Mouse (Mus musculus): ENCODE measurements at regions not wholly inside any gene's neighbourhood (a gene's known extent, or its start where the extent isn't known, plus 50 kb on each side); places are given as distances from the start of the nearest gene placed in this dataset.

DNA sequence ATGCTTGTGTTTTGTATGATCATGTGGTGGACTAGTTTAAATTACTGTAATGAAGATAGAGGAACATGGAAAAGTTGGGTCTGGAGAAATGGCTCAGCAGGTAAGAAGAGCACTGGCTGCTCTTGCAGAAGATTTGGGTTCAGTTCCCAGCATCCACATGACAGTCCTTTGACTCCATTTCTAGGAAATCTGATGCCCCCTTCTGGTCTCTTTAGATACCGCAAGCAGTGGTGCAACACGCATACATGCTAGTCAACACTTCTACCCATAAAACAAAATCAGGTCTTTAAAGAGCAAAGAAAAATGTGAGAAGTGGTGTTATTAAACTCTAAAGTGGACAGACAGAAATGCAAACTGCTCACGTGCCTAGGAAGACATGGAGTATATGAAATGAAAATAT lies 154.4 kb upstream of the Cep162 start:
- no peak for DNase-seq (ENCODE audit: low read depth in 3 of 3, low spot score in 3 of 3)
- WGBS (ENCODE audit: insufficient replicate concordance) = 76% methylated on average over 3 of the region's 3 CpGs
- TF ChIP-seq EP300 (IDR thresholded peaks at IDR 0.05; ENCODE audit: low read depth) (no peak), CTCF (IDR thresholded peaks at IDR 0.05; ENCODE audit: low read depth) (no peak)
- ATAC-seq (ENCODE audit: insufficient read depth) = no peak
- Histone ChIP-seq H3K4me2 (ENCODE audit: low read depth) (no peak overlapping the region), H3K27ac (no peak overlapping the region), H3K36me3 (replicated peaks; ENCODE audit: control insufficient read depth, insufficient read depth, low read depth) (no peaks in the 10 kb centered on the region), H3K4me1 (replicated peaks; ENCODE audit: control insufficient read depth in 2 of 2, insufficient read depth in 2 of 2, low read length in 1 of 2) (no peaks in the 10 kb centered on the region), H3K27me3 (ENCODE audit: control insufficient read depth, insufficient read depth, low read length) (no peaks in the 10 kb centered on the region), H3K9ac (replicated peaks) (no peak overlapping the region), H3K4me3 (ENCODE audit: insufficient read depth in 1 of 2, low read depth in 2 of 2, low read length in 2 of 2) (no peak overlapping the region), H3K9me3 (ENCODE audit: control insufficient read depth, low read length) (no peaks in the 10 kb centered on the region)

DNA sequence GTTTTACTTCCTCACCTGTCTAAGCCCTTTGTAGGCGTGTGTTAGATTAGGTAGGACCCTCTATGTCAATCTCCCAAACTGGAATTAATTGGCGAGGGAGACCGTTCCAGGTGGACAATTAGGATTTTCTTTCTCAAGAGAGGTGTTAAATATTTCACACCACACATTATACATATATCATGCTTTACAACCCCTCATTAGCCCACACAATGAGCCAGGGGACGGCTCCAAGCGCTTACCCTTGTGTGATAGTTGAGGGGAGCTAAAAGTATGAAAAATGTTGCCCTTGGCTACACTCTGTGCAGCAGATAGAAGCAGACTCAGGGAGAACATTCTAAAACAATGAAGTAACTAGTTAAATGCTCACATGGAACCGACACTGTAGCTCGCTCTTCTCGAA lies 153.5 kb upstream of the Cep162 start:
- no peak overlapping the region for H3K27ac ChIP-seq
- H3K4me2 ChIP-seq (ENCODE audit: low read depth) = no peak overlapping the region
- H3K9me3 ChIP-seq (ENCODE audit: control insufficient read depth, low read length) = no peaks in the 10 kb centered on the region
- no peak overlapping the region for H3K4me3 ChIP-seq (ENCODE audit: insufficient read depth in 1 of 2, low read depth in 2 of 2, low read length in 2 of 2)
- ATAC-seq (ENCODE audit: insufficient read depth) = no peak
- WGBS (ENCODE audit: insufficient replicate concordance) = 69% methylated on average over 8 of the region's 8 CpGs
- no peaks in the 10 kb centered on the region for H3K27me3 ChIP-seq (ENCODE audit: control insufficient read depth, insufficient read depth, low read length)
- H3K36me3 ChIP-seq (replicated peaks; ENCODE audit: control insufficient read depth, insufficient read depth, low read depth) = no peaks in the 10 kb centered on the region
- no peak overlapping the region for H3K9ac ChIP-seq (replicated peaks)
- DNase-seq (ENCODE audit: low read depth in 3 of 3, low spot score in 3 of 3) = no peak
- TF ChIP-seq EP300 (IDR thresholded peaks at IDR 0.05; ENCODE audit: low read depth) (no peak), CTCF (IDR thresholded peaks at IDR 0.05; ENCODE audit: low read depth) (no peak)
- H3K4me1 ChIP-seq (replicated peaks; ENCODE audit: control insufficient read depth in 2 of 2, insufficient read depth in 2 of 2, low read length in 1 of 2) = no peaks in the 10 kb centered on the region

DNA sequence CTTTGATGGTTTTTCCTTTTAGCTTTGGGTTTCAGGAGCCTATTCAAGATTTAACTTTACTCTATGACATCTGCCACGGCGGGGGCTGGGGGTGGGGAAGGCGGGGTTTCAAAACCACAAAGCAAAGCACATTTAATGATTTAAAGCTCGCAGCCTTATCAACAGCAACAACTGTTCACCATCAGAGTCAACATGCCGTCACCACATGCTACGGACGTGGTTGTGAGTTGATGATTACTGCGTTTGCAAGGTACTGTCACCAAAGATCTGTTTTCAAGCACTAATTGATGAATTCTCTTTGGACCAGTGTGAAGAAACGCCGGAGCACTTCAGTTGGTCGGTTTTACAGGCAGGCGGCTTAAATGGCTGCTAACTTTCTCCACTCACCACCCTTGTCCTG lies 151.1 kb upstream of the Cep162 start:
- Histone ChIP-seq H3K9me3 (ENCODE audit: control insufficient read depth, low read length) (no peaks in the 10 kb centered on the region), H3K27me3 (ENCODE audit: control insufficient read depth, insufficient read depth, low read length) (no peaks in the 10 kb centered on the region), H3K4me3 (ENCODE audit: insufficient read depth in 1 of 2, low read depth in 2 of 2, low read length in 2 of 2) (no peak overlapping the region), H3K9ac (replicated peaks) (no peak overlapping the region), H3K4me2 (ENCODE audit: low read depth) (no peak overlapping the region), H3K36me3 (replicated peaks; ENCODE audit: control insufficient read depth, insufficient read depth, low read depth) (no peaks in the 10 kb centered on the region), H3K4me1 (replicated peaks; ENCODE audit: control insufficient read depth in 2 of 2, insufficient read depth in 2 of 2, low read length in 1 of 2) (no peaks in the 10 kb centered on the region), H3K27ac (no peak overlapping the region)
- DNase-seq (ENCODE audit: low read depth in 3 of 3, low spot score in 3 of 3) = no peak
- no peak for TF ChIP-seq EP300 (IDR thresholded peaks at IDR 0.05; ENCODE audit: low read depth)
- WGBS (ENCODE audit: insufficient replicate concordance) = 31% methylated on average over 12 of the region's 12 CpGs
- no peak for ATAC-seq (ENCODE audit: insufficient read depth)

DNA sequence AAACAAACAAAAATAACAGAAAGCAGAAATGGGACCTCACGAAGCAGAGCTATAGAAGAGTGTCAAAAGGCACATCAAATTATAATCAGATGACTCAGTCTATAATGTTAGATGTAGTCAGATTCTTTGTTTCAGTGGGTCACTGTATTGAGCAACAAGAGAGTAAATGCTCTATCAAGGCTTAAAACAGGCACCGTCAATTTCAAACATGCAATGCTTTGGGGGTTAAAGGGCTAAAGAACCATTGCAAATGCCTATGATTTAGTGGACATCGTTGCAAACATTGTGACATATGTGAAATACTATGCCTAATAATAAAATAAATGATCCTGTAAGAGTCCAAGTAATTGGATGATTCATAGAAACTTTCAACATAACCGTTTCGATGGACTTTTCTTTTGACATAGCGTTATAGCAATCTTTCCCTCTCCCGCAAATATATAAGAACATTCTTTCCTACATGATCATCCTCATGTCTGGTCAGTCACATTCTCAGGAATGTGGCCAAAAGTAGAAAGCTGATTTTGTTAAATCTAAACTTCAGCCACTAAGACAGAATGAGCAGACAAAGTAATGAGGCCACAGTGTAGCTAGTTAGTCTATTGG lies 149.9 kb upstream of the Cep162 start:
- H3K4me2 ChIP-seq (ENCODE audit: low read depth) = no peak overlapping the region
- no peaks in the 10 kb centered on the region for H3K4me1 ChIP-seq (replicated peaks; ENCODE audit: control insufficient read depth in 2 of 2, insufficient read depth in 2 of 2, low read length in 1 of 2)
- H3K36me3 ChIP-seq (replicated peaks; ENCODE audit: control insufficient read depth, insufficient read depth, low read depth) = no peaks in the 10 kb centered on the region
- no peak for DNase-seq (ENCODE audit: low read depth in 3 of 3, low spot score in 3 of 3)
- H3K27me3 ChIP-seq (ENCODE audit: control insufficient read depth, insufficient read depth, low read length) = no peaks in the 10 kb centered on the region
- H3K4me3 ChIP-seq (ENCODE audit: insufficient read depth in 1 of 2, low read depth in 2 of 2, low read length in 2 of 2) = no peak overlapping the region
- 70% methylated on average over 7 of the region's 7 CpGs for WGBS (ENCODE audit: insufficient replicate concordance)
- TF ChIP-seq CTCF (IDR thresholded peaks at IDR 0.05; ENCODE audit: low read depth) (no peak), EP300 (IDR thresholded peaks at IDR 0.05; ENCODE audit: low read depth) (no peak)
- no peak overlapping the region for H3K9ac ChIP-seq (replicated peaks)
- no peaks in the 10 kb centered on the region for H3K9me3 ChIP-seq (ENCODE audit: control insufficient read depth, low read length)
- ATAC-seq (ENCODE audit: insufficient read depth) = no peak
- H3K27ac ChIP-seq = no peak overlapping the region

DNA sequence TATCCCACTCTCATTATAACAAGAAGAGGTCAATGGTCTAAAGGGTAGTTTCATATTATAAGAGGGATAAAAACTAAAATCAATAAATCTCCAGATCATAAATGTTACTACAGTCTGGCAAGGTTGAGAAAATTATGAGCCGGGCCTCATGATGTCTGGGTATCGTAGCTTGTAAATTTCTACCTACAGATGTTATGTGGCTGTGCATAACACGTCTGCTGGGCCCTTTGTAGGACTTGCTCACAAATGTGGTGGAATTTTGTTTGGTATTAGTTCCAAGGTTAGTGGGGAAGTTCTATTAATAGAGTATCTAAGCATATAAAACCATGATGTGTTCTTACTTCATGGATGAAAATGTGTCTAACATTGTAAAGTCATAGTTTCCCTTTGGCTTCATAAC lies 146.7 kb upstream of the Cep162 start:
- no peak for DNase-seq (ENCODE audit: low read depth in 3 of 3, low spot score in 3 of 3)
- H3K9ac ChIP-seq (replicated peaks) = no peak overlapping the region
- H3K36me3 ChIP-seq (replicated peaks; ENCODE audit: control insufficient read depth, insufficient read depth, low read depth) = no peaks in the 10 kb centered on the region
- no peak for ATAC-seq (ENCODE audit: insufficient read depth)
- H3K9me3 ChIP-seq (ENCODE audit: control insufficient read depth, low read length) = no peaks in the 10 kb centered on the region
- TF ChIP-seq EP300 (IDR thresholded peaks at IDR 0.05; ENCODE audit: low read depth) (no peak), CTCF (IDR thresholded peaks at IDR 0.05; ENCODE audit: low read depth) (no peak)
- H3K27me3 ChIP-seq (ENCODE audit: control insufficient read depth, insufficient read depth, low read length) = no peaks in the 10 kb centered on the region
- 63% methylated on average over 3 of the region's 3 CpGs for WGBS (ENCODE audit: insufficient replicate concordance)
- H3K4me2 ChIP-seq (ENCODE audit: low read depth) = no peak overlapping the region
- no peak overlapping the region for H3K4me3 ChIP-seq (ENCODE audit: insufficient read depth in 1 of 2, low read depth in 2 of 2, low read length in 2 of 2)
- H3K27ac ChIP-seq = no peak overlapping the region
- no peaks in the 10 kb centered on the region for H3K4me1 ChIP-seq (replicated peaks; ENCODE audit: control insufficient read depth in 2 of 2, insufficient read depth in 2 of 2, low read length in 1 of 2)

Data from liver, embryonic 14.5 days (tissue).